Mouse (Mus musculus): ENCODE measurements around the gene Nicn1. TPM values are rescaled to one million over a fixed set of nuclear protein-coding genes. Genes with fewer than 3 reads are reported as not detected.
"Not testable (repeated sequence)": the region's sequence is repeated elsewhere in the genome, so short reads cannot be mapped to it uniquely, and the experiment has no call there.

Gene Nicn1
- polyA plus RNA-seq, 2 experiments, result 37.5 to 40.2 TPM

- DNase-seq (ENCODE audit: low spot score), result peak; percentile 97
- 1% methylated on average over 16 of the region's 71 CpGs for WGBS
Measured at GRCm38 (mm10) chr9:108263690-108264190, 26.5 kb upstream of the Nicn1 start, which contains the start of gene Dag1. Gene Dag1 (minus strand): TSS chr9:108263958.

GRCm38 (mm10) chr9:108264191-108264921 is 25.9 kb upstream of the Nicn1 start:
- H3K4me2 ChIP-seq (replicated peaks; ENCODE audit: low read depth, low read length, severe bottlenecking), result peak overlapping the region; percentile 76
- DNase-seq (ENCODE audit: low spot score) (no peak), ATAC-seq (ENCODE audit: low FRiP score, low read depth) (no peak)
- H3K4me1 ChIP-seq (ENCODE audit: control insufficient read depth, insufficient read depth, low read length), result peaks cover 16% of the 10 kb centered on the region
- H3K9ac ChIP-seq (ENCODE audit: low read depth, low read length, severe bottlenecking), result peak overlapping the region; percentile 80
- WGBS, result 12% methylated on average over 10 of the region's 10 CpGs
- no peaks in the 10 kb centered on the region for H3K9me3 ChIP-seq (ENCODE audit: control insufficient read depth, low read length)
- no peaks in the 10 kb centered on the region for H3K36me3 ChIP-seq (ENCODE audit: control insufficient read depth, insufficient read depth, low read length)
- H3K27me3 ChIP-seq (ENCODE audit: control insufficient read depth, insufficient read depth, low read length), result no peaks in the 10 kb centered on the region
- peak overlapping the region; percentile 68 for H3K27ac ChIP-seq (replicated peaks; ENCODE audit: low read depth, low read length)
- TF ChIP-seq POLR2A (IDR thresholded peaks at IDR 0.05; ENCODE audit: borderline replicate concordance, extremely low read depth, insufficient read depth, insufficient read length), result no peak
- H3K4me3 ChIP-seq (replicated peaks; ENCODE audit: low read length), result peak overlapping the region; percentile 93

More at GRCm38 (mm10) chr9:108263690-108264190, 26.5 kb upstream of the Nicn1 start, which contains the start of gene Dag1:
- peak; percentile 99 for ATAC-seq (ENCODE audit: low FRiP score, low read depth)
- Histone ChIP-seq H3K36me3 (ENCODE audit: control insufficient read depth, insufficient read depth, low read length) (no peaks in the 10 kb centered on the region), H3K9ac (ENCODE audit: low read depth, low read length, severe bottlenecking) (peak within 1 kb of the TSS; percentile 80), H3K4me2 (replicated peaks; ENCODE audit: low read depth, low read length, severe bottlenecking) (peak within 1 kb of the TSS; percentile 76), H3K27me3 (ENCODE audit: control insufficient read depth, insufficient read depth, low read length) (no peaks in the 10 kb centered on the region), H3K4me3 (replicated peaks; ENCODE audit: low read length) (peak within 1 kb of the TSS; percentile 93), H3K4me1 (ENCODE audit: control insufficient read depth, insufficient read depth, low read length) (peaks cover 16% of the 10 kb centered on the region), H3K27ac (replicated peaks; ENCODE audit: low read depth, low read length) (peak within 1 kb of the TSS; percentile 68), H3K9me3 (ENCODE audit: control insufficient read depth, low read length) (no peaks in the 10 kb centered on the region)
- TF ChIP-seq POLR2A (IDR thresholded peaks at IDR 0.05; ENCODE audit: borderline replicate concordance, extremely low read depth, insufficient read depth, insufficient read length), result 0 out of 2 replicates have a peak, but pooled peaks have one; percentile 27

GRCm38 (mm10) chr9:108266261-108266935 is 23.8 kb upstream of the Nicn1 start:
- Histone ChIP-seq H3K27ac (replicated peaks; ENCODE audit: low read depth, low read length) (no peak overlapping the region), H3K36me3 (ENCODE audit: control insufficient read depth, insufficient read depth, low read length) (no peaks in the 10 kb centered on the region), H3K4me2 (replicated peaks; ENCODE audit: low read depth, low read length, severe bottlenecking) (no peak overlapping the region), H3K27me3 (ENCODE audit: control insufficient read depth, insufficient read depth, low read length) (no peaks in the 10 kb centered on the region), H3K9me3 (ENCODE audit: control insufficient read depth, low read length) (no peaks in the 10 kb centered on the region), H3K4me3 (replicated peaks; ENCODE audit: low read length) (no peak overlapping the region), H3K9ac (ENCODE audit: low read depth, low read length, severe bottlenecking) (no peak overlapping the region), H3K4me1 (ENCODE audit: control insufficient read depth, insufficient read depth, low read length) (peaks cover 16% of the 10 kb centered on the region)
- no peak for TF ChIP-seq POLR2A (IDR thresholded peaks at IDR 0.05; ENCODE audit: borderline replicate concordance, extremely low read depth, insufficient read depth, insufficient read length)
- DNase-seq (ENCODE audit: low spot score) (no peak), ATAC-seq (ENCODE audit: low FRiP score, low read depth) (no peak)
- 70% methylated on average over 10 of the region's 10 CpGs for WGBS

GRCm38 (mm10) chr9:108267691-108268090 is 22.5 kb upstream of the Nicn1 start:
- no peak overlapping the region for H3K4me2 ChIP-seq (replicated peaks; ENCODE audit: low read depth, low read length, severe bottlenecking)
- no peak overlapping the region for H3K27ac ChIP-seq (replicated peaks; ENCODE audit: low read depth, low read length)
- DNase-seq (ENCODE audit: low spot score), result no peak
- 88% methylated on average over 7 of the region's 7 CpGs for WGBS
- H3K4me3 ChIP-seq (replicated peaks; ENCODE audit: low read length), result no peak overlapping the region
- H3K9ac ChIP-seq (ENCODE audit: low read depth, low read length, severe bottlenecking), result no peak overlapping the region
- no peak for ATAC-seq (ENCODE audit: low FRiP score, low read depth)
- TF ChIP-seq POLR2A (IDR thresholded peaks at IDR 0.05; ENCODE audit: borderline replicate concordance, extremely low read depth, insufficient read depth, insufficient read length), result no peak
- no peaks in the 10 kb centered on the region for H3K9me3 ChIP-seq (ENCODE audit: control insufficient read depth, low read length)
- no peaks in the 10 kb centered on the region for H3K27me3 ChIP-seq (ENCODE audit: control insufficient read depth, insufficient read depth, low read length)
- H3K36me3 ChIP-seq (ENCODE audit: control insufficient read depth, insufficient read depth, low read length), result no peaks in the 10 kb centered on the region
- peaks cover 19% of the 10 kb centered on the region for H3K4me1 ChIP-seq (ENCODE audit: control insufficient read depth, insufficient read depth, low read length)

GRCm38 (mm10) chr9:108268701-108269100 is 21.5 kb upstream of the Nicn1 start:
- 76% methylated on average over 5 of the region's 7 CpGs for WGBS
- H3K36me3 ChIP-seq (ENCODE audit: control insufficient read depth, insufficient read depth, low read length); H3K27ac ChIP-seq (replicated peaks; ENCODE audit: low read depth, low read length); H3K4me2 ChIP-seq (replicated peaks; ENCODE audit: low read depth, low read length, severe bottlenecking); H3K9me3 ChIP-seq (ENCODE audit: control insufficient read depth, low read length); H3K27me3 ChIP-seq (ENCODE audit: control insufficient read depth, insufficient read depth, low read length); H3K9ac ChIP-seq (ENCODE audit: low read depth, low read length, severe bottlenecking); DNase-seq (ENCODE audit: low spot score); H3K4me3 ChIP-seq (replicated peaks; ENCODE audit: low read length); ATAC-seq (ENCODE audit: low FRiP score, low read depth): not testable (repeated sequence)
- H3K4me1 ChIP-seq (ENCODE audit: control insufficient read depth, insufficient read depth, low read length), result peaks cover 18% of the 10 kb centered on the region

Data from limb, embryonic 14.5 days (tissue).